Mouse (Mus musculus) CH12.LX (cell line): ENCODE measurements around the gene Sephs2. TPM values are rescaled to one million over a fixed set of nuclear protein-coding genes. Genes with fewer than 3 reads are reported as not detected.

ENCODE experiments used
- DNase-seq: peaks from one replicate; pipeline ENCODE4 v3.0.0-alpha.2; 2013; ENCODE audit errors: extremely low read depth
- H3K27ac ChIP-seq: 2 replicates; pipeline ENCODE4 v1.5.1; 2012; ENCODE audit warnings: low read depth, mild to moderate bottlenecking, control low read depth, moderate library complexity; ENCODE audit not compliant: insufficient read depth
- H3K27me3 ChIP-seq: replicated peaks from 2 replicates; pipeline ENCODE3; 2012; ENCODE audit warnings: inconsistent platforms
- H3K36me3 ChIP-seq, 2 experiments: replicated peaks in 1 of 2; 2 replicates each; pipeline versions ENCODE3 to v1.6.1; 2012; ENCODE audit warnings: inconsistent platforms in 1 of 2, low read length in 1 of 2, mild to moderate bottlenecking in 1 of 2, mixed read lengths in 1 of 2, moderate library complexity in 1 of 2; ENCODE audit not compliant: control insufficient read depth in 1 of 2, insufficient read depth in 1 of 2
- H3K4me1 ChIP-seq, 2 experiments: 2 replicates each; pipeline ENCODE4 v1.6.1; 2012; ENCODE audit warnings: inconsistent platforms in 1 of 2, moderate library complexity in 1 of 2; ENCODE audit not compliant: insufficient read depth in 2 of 2, control insufficient read depth in 1 of 2
- H3K4me2 ChIP-seq: 2 replicates; pipeline ENCODE4 v1.6.1; 2012; ENCODE audit warnings: low read depth, mild to moderate bottlenecking, control low read depth; ENCODE audit not compliant: poor library complexity, insufficient read depth, severe bottlenecking
- H3K4me3 ChIP-seq, 3 experiments: fragments of 150-350 bp in 1 of 3; sonication (generic) in 1 of 3; replicated peaks in 1 of 3; 2 replicates each; pipeline versions ENCODE3 to v1.5.1; 2011 to 2012; ENCODE audit warnings: low read depth in 2 of 3, low read length in 2 of 3, mild to moderate bottlenecking in 2 of 3, moderate library complexity in 2 of 3, control low read depth in 1 of 3, improper control_type of control experiment in 1 of 3, inconsistent platforms in 1 of 3, mixed read lengths in 1 of 3; ENCODE audit not compliant: poor library complexity in 1 of 3
- H3K79me2 ChIP-seq: replicated peaks from 2 replicates; pipeline ENCODE4 v1.6.1; 2012; ENCODE audit warnings: mild to moderate bottlenecking, moderate library complexity; ENCODE audit not compliant: control insufficient read depth, poor library complexity, insufficient read depth, severe bottlenecking; ENCODE audit errors: extremely low read depth
- H3K9ac ChIP-seq: 2 replicates; pipeline ENCODE4 v1.6.1; 2012; ENCODE audit warnings: low read depth, mild to moderate bottlenecking, control low read depth, moderate library complexity; ENCODE audit not compliant: insufficient read depth
- H3K9me3 ChIP-seq: replicated peaks from 2 replicates; pipeline ENCODE3; 2012; ENCODE audit warnings: low read length, inconsistent platforms, mixed read lengths
- BHLHE40 ChIP-seq: IDR thresholded peaks from 2 replicates; pipeline ENCODE4 v1.6.1; 2011; ENCODE audit warnings: mild to moderate bottlenecking, low read depth, low read length, improper control_type of control experiment
- CHD1 ChIP-seq: IDR thresholded peaks from 2 replicates; pipeline ENCODE4 v1.6.1; 2012; ENCODE audit warnings: low read depth, low read length, improper control_type of control experiment, inconsistent platforms
- CHD2 ChIP-seq: IDR thresholded peaks from 2 replicates; pipeline ENCODE4 v1.6.1; 2011; ENCODE audit warnings: low read length, improper control_type of control experiment
- E2F4 ChIP-seq: IDR thresholded peaks from 2 replicates; pipeline ENCODE4 v1.6.1; 2011; ENCODE audit warnings: low read depth, low read length, improper control_type of control experiment; ENCODE audit not compliant: insufficient replicate concordance
- ELF1 ChIP-seq: IDR thresholded peaks from 2 replicates; pipeline ENCODE4 v1.6.1; 2014; ENCODE audit warnings: low read depth, mild to moderate bottlenecking, inconsistent platforms, low read length, improper control_type of control experiment
- EP300 ChIP-seq: IDR thresholded peaks from 2 replicates; pipeline ENCODE4 v1.6.1; 2011; ENCODE audit warnings: low read length, improper control_type of control experiment
- ETS1 ChIP-seq: conservative IDR thresholded peaks from 2 replicates; pipeline ENCODE4 v1.6.1; 2012; ENCODE audit warnings: low read depth, mild to moderate bottlenecking, inconsistent platforms, low read length, improper control_type of control experiment, moderate library complexity
- GABPA ChIP-seq: IDR thresholded peaks from 2 replicates; pipeline ENCODE4 v1.6.1; 2012; ENCODE audit warnings: low read depth, low read length, improper control_type of control experiment, inconsistent platforms; ENCODE audit not compliant: insufficient replicate concordance
- HCFC1 ChIP-seq: IDR thresholded peaks from 2 replicates; pipeline ENCODE4 v1.6.1; 2012; ENCODE audit warnings: low read depth, mild to moderate bottlenecking, inconsistent platforms, low read length, improper control_type of control experiment
- IRF4 ChIP-seq: IDR thresholded peaks from 2 replicates; pipeline ENCODE4 v1.6.1; 2014; ENCODE audit warnings: low read depth, mild to moderate bottlenecking, inconsistent platforms, low read length, improper control_type of control experiment
- JUN ChIP-seq: IDR thresholded peaks from 2 replicates; pipeline ENCODE4 v1.6.1; 2011; ENCODE audit warnings: low read depth, mild to moderate bottlenecking, low read length, improper control_type of control experiment, moderate library complexity; ENCODE audit not compliant: insufficient read depth
- JUND ChIP-seq: conservative IDR thresholded peaks from 2 replicates; pipeline ENCODE4 v1.6.1; 2011; ENCODE audit warnings: low read depth, low read length, improper control_type of control experiment
- KAT2A ChIP-seq: IDR thresholded peaks from 2 replicates; pipeline ENCODE4 v1.6.1; 2012; ENCODE audit warnings: low read length, improper control_type of control experiment, inconsistent platforms; ENCODE audit not compliant: insufficient replicate concordance
- MAFK ChIP-seq: IDR thresholded peaks from 2 replicates; pipeline ENCODE4 v1.6.1; 2011; ENCODE audit warnings: low read length, improper control_type of control experiment; ENCODE audit not compliant: insufficient replicate concordance
- MAX ChIP-seq: IDR thresholded peaks from 2 replicates; pipeline ENCODE4 v1.6.1; 2011; ENCODE audit warnings: low read length, improper control_type of control experiment
- MAZ ChIP-seq: IDR thresholded peaks from 2 replicates; pipeline ENCODE4 v1.6.1; 2012; ENCODE audit warnings: low read depth, mild to moderate bottlenecking, inconsistent platforms, low read length, improper control_type of control experiment, moderate library complexity
- MEF2A ChIP-seq: IDR thresholded peaks from 2 replicates; pipeline ENCODE4 v1.6.1; 2014; ENCODE audit warnings: low read depth, mild to moderate bottlenecking, inconsistent platforms, low read length, improper control_type of control experiment, borderline replicate concordance
- MXI1 ChIP-seq: IDR thresholded peaks from 2 replicates; pipeline ENCODE4 v1.6.1; 2011; ENCODE audit warnings: mild to moderate bottlenecking, low read depth, low read length, improper control_type of control experiment
- MYC ChIP-seq: IDR thresholded peaks from 2 replicates; pipeline ENCODE4 v1.6.1; 2011; ENCODE audit warnings: low read depth, mild to moderate bottlenecking, improper control_type of control experiment, low read length
- NELFE ChIP-seq: IDR thresholded peaks from 2 replicates; pipeline ENCODE4 v1.6.1; 2011; ENCODE audit warnings: low read depth, low read length, improper control_type of control experiment
- NRF1 ChIP-seq: IDR thresholded peaks from 2 replicates; pipeline ENCODE4 v1.6.1; 2014; ENCODE audit warnings: low read depth, mild to moderate bottlenecking, inconsistent platforms, low read length, improper control_type of control experiment, moderate library complexity
- PAX5 ChIP-seq: IDR thresholded peaks from 2 replicates; pipeline ENCODE4 v1.6.1; 2012; ENCODE audit warnings: low read length, inconsistent platforms, mixed read lengths
- POLR2A ChIP-seq: IDR thresholded peaks from 2 replicates; pipeline ENCODE4 v1.6.1; 2011; ENCODE audit warnings: low read depth, mild to moderate bottlenecking, improper control_type of control experiment, low read length
- POLR2AphosphoS2 ChIP-seq: IDR thresholded peaks from 2 replicates; pipeline ENCODE4 v1.6.1; 2011; ENCODE audit warnings: low read depth, low read length, improper control_type of control experiment
- RCOR1 ChIP-seq: conservative IDR thresholded peaks from 2 replicates; pipeline ENCODE4 v1.6.1; 2012; ENCODE audit warnings: low read depth, mild to moderate bottlenecking, inconsistent platforms, low read length, improper control_type of control experiment
- SIN3A ChIP-seq: IDR thresholded peaks from 2 replicates; pipeline ENCODE4 v1.6.1; 2012; ENCODE audit warnings: low read length, improper control_type of control experiment, inconsistent platforms
- SMC3 ChIP-seq: IDR thresholded peaks from 2 replicates; pipeline ENCODE4 v1.6.1; 2011; ENCODE audit warnings: low read depth, low read length, improper control_type of control experiment
- TBP ChIP-seq: conservative IDR thresholded peaks from 2 replicates; pipeline ENCODE4 v1.6.1; 2011; ENCODE audit warnings: low read depth, low read length, improper control_type of control experiment
- TCF12 ChIP-seq: IDR thresholded peaks from 2 replicates; pipeline ENCODE4 v1.6.1; 2014; ENCODE audit warnings: low read depth, mild to moderate bottlenecking, inconsistent platforms, low read length, improper control_type of control experiment
- UBTF ChIP-seq: IDR thresholded peaks from 2 replicates; pipeline ENCODE4 v1.6.1; 2012; ENCODE audit warnings: low read depth, mild to moderate bottlenecking, inconsistent platforms, low read length, improper control_type of control experiment, moderate library complexity
- USF2 ChIP-seq: conservative IDR thresholded peaks from 2 replicates; pipeline ENCODE4 v1.6.1; 2011; ENCODE audit warnings: low read depth, low read length, improper control_type of control experiment
- ZKSCAN1 ChIP-seq: IDR thresholded peaks from 2 replicates; pipeline ENCODE4 v1.6.1; 2012; ENCODE audit warnings: low read depth, inconsistent platforms, low read length, improper control_type of control experiment, borderline replicate concordance
- ZMIZ1 ChIP-seq: IDR thresholded peaks from 2 replicates; pipeline ENCODE4 v1.6.1; 2012; ENCODE audit warnings: low read depth, mild to moderate bottlenecking, inconsistent platforms, low read length, improper control_type of control experiment
- ZNF384 ChIP-seq: IDR thresholded peaks from 2 replicates; pipeline ENCODE4 v1.6.1; 2012; ENCODE audit warnings: low read depth, low read length, improper control_type of control experiment, inconsistent platforms
- dilution Hi-C: fragments of 300-500 bp; cut with MboI; formaldehyde crosslinking; loops from 2 replicates; pipeline ENCODE4 v1.14.3; 2020; ENCODE audit warnings: low sequenced_read_pairs; ENCODE audit not compliant: extremely low pct_unique_long_range_greater_than_20kb, extremely low pct_ligation_motif_present
- in situ Hi-C: fragments of 300-500 bp; cut with MboI; formaldehyde crosslinking; loops from 3 replicates; pipeline ENCODE4 v1.14.3; 2019; ENCODE audit warnings: low sequenced_read_pairs, low pct_ligation_motif_present, low pct_unique_long_range_greater_than_20kb, mixed read lengths
- polyA plus RNA-seq: library from polyadenylated mRNA; unstranded; fragments of >175 nt; gene quantifications from 2 replicates; pipeline ENCODE4 v1.2.1, GENCODE M21; 2012; ENCODE audit warnings: low read depth; ENCODE audit not compliant: insufficient read length
- total RNA-seq, 2 experiments: library from RNA; depleted of rRNA; stranded (reverse); fragments of 300-350 nt in 1 of 2; fragments of >200 nt in 1 of 2; gene quantifications; 2 replicates each; pipeline ENCODE4 v1.2.3; 2012 to 2014

Gene Sephs2
- total and polyA plus RNA-seq, 3 experiments = 159 to 209 (median 203) TPM

- Histone ChIP-seq H3K79me2 (no peaks in the 10 kb centered on the region), H3K36me3 (peaks cover 0 to 8% of the 10 kb centered on the region in 2 experiments), H3K9ac (peak overlapping the region; percentile 49; the same call in 1 of the 2 replicates), H3K9me3 (no peaks in the 10 kb centered on the region), H3K27ac (peak overlapping the region; percentile 97), H3K4me2 (peak overlapping the region; percentile 57), H3K4me1 (peaks cover 22 to 76% of the 10 kb centered on the region in 2 experiments), H3K27me3 (no peaks in the 10 kb centered on the region), H3K4me3 (no peak overlapping the region)
- peak; percentile 81 for DNase-seq
- TF ChIP-seq PAX5 = no peak
- peak; percentile 54; the same call in 1 of the 2 replicates for TF ChIP-seq CHD1
- no peak for TF ChIP-seq NRF1
- TF ChIP-seq HCFC1 = peak; percentile 11; the same call in 1 of the 2 replicates
- TF ChIP-seq EP300 = peak; percentile 88
- TF ChIP-seq NELFE = no peak
- no peak for TF ChIP-seq KAT2A
- peak; percentile 91 for TF ChIP-seq JUN
- no peak for TF ChIP-seq UBTF
- peak; percentile 94 for TF ChIP-seq RCOR1
- TF ChIP-seq ZNF384 = no peak
- no peak for TF ChIP-seq POLR2AphosphoS2
- TF ChIP-seq POLR2A = peak; percentile 41; the same call in 1 of the 2 replicates
- TF ChIP-seq MEF2A = peak; percentile 81
- TF ChIP-seq MAFK = 0 out of 2 replicates have a peak, but pooled peaks have one; percentile 52
- peak; percentile 96 for TF ChIP-seq ETS1
- TF ChIP-seq SIN3A = peak; percentile 86
- TF ChIP-seq GABPA = no peak
- no peak for TF ChIP-seq E2F4
- peak; percentile 83; the same call in 1 of the 2 replicates for TF ChIP-seq MAZ
- no peak for TF ChIP-seq ZKSCAN1
- peak; percentile 66 for TF ChIP-seq CHD2
- peak; percentile 65 for TF ChIP-seq MXI1
- TF ChIP-seq TCF12 = peak; percentile 77; the same call in 1 of the 2 replicates
- no peak for TF ChIP-seq USF2
- TF ChIP-seq ZMIZ1 = no peak
- peak; percentile 72; the same call in 1 of the 2 replicates for TF ChIP-seq MYC
- peak; percentile 96 for TF ChIP-seq JUND
- peak; percentile 72 for TF ChIP-seq BHLHE40
- peak; percentile 78; the same call in 1 of the 2 replicates for TF ChIP-seq MAX
- peak; percentile 95 for TF ChIP-seq IRF4
- TF ChIP-seq TBP = 0 out of 2 replicates have a peak, but pooled peaks have one; percentile 34
- TF ChIP-seq SMC3 = no peak
- peak; percentile 84 for TF ChIP-seq ELF1
- dilution Hi-C loops = no loop called here
- in situ Hi-C loops = no loop called here
These were observed 14.1 kb upstream of the Sephs2 start for GRCm38 (mm10) chr7:127287940-127288339.
